Mouse (Mus musculus): Measurements from ENCODE around the gene Azin2. TPM values are rescaled to one million over a fixed set of nuclear protein-coding genes. Genes with fewer than 3 reads are reported as not detected.

Azin2 gene
- polyA plus RNA-seq, 1 experiment from 2014 or later, result 7.4 TPM

DNA sequence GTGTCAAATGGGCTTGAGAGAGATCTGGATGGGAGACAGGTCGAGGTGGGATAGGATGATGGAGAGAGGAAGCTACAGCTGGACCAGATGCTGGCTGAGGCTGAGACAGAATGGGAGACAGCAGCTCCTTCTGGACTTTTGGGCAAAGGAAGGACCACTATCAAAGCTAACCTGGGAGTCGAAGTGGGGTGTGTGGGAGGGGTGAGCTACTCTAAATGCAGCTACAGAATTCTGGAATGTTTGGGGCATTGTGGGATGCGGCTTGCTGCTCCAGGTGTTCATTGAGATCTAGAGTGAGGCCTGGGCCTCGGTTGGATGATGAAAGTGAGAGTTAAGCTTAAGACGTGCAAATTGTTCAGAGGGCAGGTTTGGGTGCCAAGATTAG, 77.5 kb downstream of the Azin2 start:
- no peak overlapping the region for H3K9ac ChIP-seq

DNA sequence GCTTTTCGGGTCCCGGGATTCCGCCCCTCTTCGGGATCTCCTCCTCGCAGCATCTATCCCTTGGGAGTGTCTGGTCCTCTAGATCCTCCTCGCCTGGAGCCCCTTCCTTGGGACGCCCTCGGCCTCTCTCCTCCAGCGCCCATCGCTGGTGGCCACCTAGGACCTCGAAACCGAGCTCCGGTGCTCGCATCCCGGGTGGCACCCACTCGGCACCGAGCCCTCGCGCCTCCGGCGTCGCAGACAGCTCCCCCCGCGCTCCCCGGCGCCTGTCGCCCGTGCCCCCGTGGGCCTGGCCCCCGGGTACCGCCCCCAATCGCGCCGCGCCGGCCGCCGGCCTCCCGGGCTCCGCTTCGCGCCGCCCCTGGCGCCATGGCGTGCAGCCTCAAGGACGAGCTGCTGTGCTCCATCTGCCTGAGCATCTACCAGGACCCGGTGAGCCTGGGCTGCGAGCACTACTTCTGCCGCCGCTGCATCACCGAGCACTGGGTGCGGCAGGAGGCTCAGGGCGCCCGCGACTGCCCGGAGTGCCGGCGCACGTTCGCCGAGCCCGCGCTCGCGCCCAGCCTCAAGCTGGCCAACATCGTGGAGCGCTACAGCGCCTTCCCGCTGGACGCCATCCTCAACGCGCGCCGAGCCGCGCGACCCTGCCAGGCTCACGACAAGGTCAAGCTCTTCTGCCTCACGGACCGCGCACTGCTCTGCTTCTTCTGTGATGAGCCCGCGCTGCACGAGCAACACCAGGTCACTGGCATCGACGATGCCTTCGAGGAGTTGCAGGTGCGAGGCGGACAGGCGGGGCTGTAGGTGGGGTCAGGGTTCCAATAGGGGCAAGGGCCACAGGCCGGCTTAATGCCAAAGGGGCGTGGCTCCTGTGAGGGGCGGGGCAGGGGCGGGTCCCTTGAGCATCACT, 78.2 kb downstream of the Azin2 start:
- Histone ChIP-seq H3K36me3 (peaks cover 7% of the 10 kb centered on the region), H3K27me3 (replicated peaks) (peaks cover 8% of the 10 kb centered on the region; the same call in 1 of the 2 replicates), H3K9ac (peak overlapping the region; percentile 79), H3K4me2 (peak overlapping the region; percentile 98), H3K9me3 (replicated peaks) (peaks cover 5% of the 10 kb centered on the region), H3K27ac (ENCODE audit: poor library complexity, severe bottlenecking) (no peak overlapping the region; the same call in 1 of the 2 replicates), H3K4me1 (replicated peaks) (0 out of 2 replicates have a peak, but pooled peaks cover 12% of the 10 kb centered on the region), H3K4me3 (peak overlapping the region; percentile 65)
- peak; percentile 62 for ATAC-seq (ENCODE audit: insufficient number of reproducible peaks, low FRiP score)
- WGBS, result under 1% methylated on average over 94 of the region's 94 CpGs

More for the DNA sequence above, 77.5 kb downstream of the Azin2 start:
- peaks cover 10% of the 10 kb centered on the region for H3K36me3 ChIP-seq
- peaks cover 2% of the 10 kb centered on the region; the same call in 1 of the 2 replicates for H3K27me3 ChIP-seq (replicated peaks)
- no peak overlapping the region for H3K27ac ChIP-seq (ENCODE audit: poor library complexity, severe bottlenecking)
- 0 out of 2 replicates have a peak, but pooled peaks cover 7% of the 10 kb centered on the region for H3K4me1 ChIP-seq (replicated peaks)
- ATAC-seq (ENCODE audit: insufficient number of reproducible peaks, low FRiP score), result peak; percentile 46
- H3K9me3 ChIP-seq (replicated peaks), result peaks cover 5% of the 10 kb centered on the region
- H3K4me3 ChIP-seq, result peak overlapping the region; percentile 65
- peak overlapping the region; percentile 98 for H3K4me2 ChIP-seq
- WGBS, result 47% methylated on average over 5 of the region's 5 CpGs

DNA sequence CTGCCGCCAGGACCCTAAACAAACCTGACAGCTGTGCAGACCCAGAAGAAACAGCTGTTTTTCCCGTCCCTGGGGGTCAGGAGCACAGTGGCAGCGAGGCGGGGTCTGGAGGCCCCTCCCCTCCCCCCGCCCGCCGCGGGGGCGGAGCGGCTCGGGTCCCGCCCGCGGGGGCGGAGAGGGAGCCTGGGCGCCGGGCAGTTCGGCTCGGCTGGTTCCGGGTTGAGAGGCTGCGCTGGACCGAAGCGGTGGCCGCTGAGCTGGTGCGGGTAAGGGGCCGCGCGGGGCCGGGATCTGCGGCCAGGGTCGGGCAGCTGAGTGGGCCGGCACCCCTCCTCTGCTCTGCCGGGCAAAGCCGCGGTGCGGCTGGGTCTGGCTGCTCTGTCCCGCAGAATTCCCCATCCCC, 78.9 kb downstream of the Azin2 start, which contains the start of gene Trim62:
Trim62 (plus strand) TSS at position 202 of the 403 bp plus-strand sequence.
- Histone ChIP-seq H3K36me3 (peaks cover 4% of the 10 kb centered on the region), H3K4me3 (peak within 1 kb of the TSS; percentile 65), H3K27me3 (replicated peaks) (peaks cover 10% of the 10 kb centered on the region), H3K9ac (peak within 1 kb of the TSS; percentile 79), H3K9me3 (replicated peaks) (peaks cover 5% of the 10 kb centered on the region), H3K4me2 (peak within 1 kb of the TSS; percentile 98), H3K27ac (ENCODE audit: poor library complexity, severe bottlenecking) (no peak within 1 kb of the TSS; the same call in 1 of the 2 replicates), H3K4me1 (replicated peaks) (0 out of 2 replicates have a peak, but pooled peaks cover 12% of the 10 kb centered on the region)
- ATAC-seq (ENCODE audit: insufficient number of reproducible peaks, low FRiP score), result peak; percentile 71
- WGBS, result 1% methylated on average over 33 of the region's 37 CpGs

Other genes starting within 250 kb of the Azin2 start
- gene A3galt2, start 207.1 kb downstream of the Azin2 start, polyA plus RNA-seq (2016; fragmentation: Nextera tagmentation; extraction: Ambion mirVana), result 0.09 TPM in 2 replicates
- 21.3 and 21.8 TPM in 2 replicates for gene Zfp362, start 156.4 kb downstream of the Azin2 start, polyA plus RNA-seq (2016; fragmentation: Nextera tagmentation; extraction: Ambion mirVana)
- 5.0 and 6.1 TPM in 2 replicates for gene Trim62, start 78.9 kb downstream of the Azin2 start, polyA plus RNA-seq (2016; fragmentation: Nextera tagmentation; extraction: Ambion mirVana)
- 164 and 167 TPM in 2 replicates for gene Ak2, start 29.5 kb upstream of the Azin2 start, polyA plus RNA-seq (2016; fragmentation: Nextera tagmentation; extraction: Ambion mirVana)
- 8.1 and 8.2 TPM in 2 replicates for gene Rnf19b, start 95.8 kb upstream of the Azin2 start, polyA plus RNA-seq (2016; fragmentation: Nextera tagmentation; extraction: Ambion mirVana)
- gene Tmem54, start 143.1 kb upstream of the Azin2 start, polyA plus RNA-seq (2016; fragmentation: Nextera tagmentation; extraction: Ambion mirVana), result 0.24 and 0.34 TPM in 2 replicates
- gene Hpca, start 159.6 kb upstream of the Azin2 start, polyA plus RNA-seq (2016; fragmentation: Nextera tagmentation; extraction: Ambion mirVana), result 0.27 and 0.50 TPM in 2 replicates
- 6.9 and 7.8 TPM in 2 replicates for gene Fndc5, start 174.6 kb upstream of the Azin2 start, polyA plus RNA-seq (2016; fragmentation: Nextera tagmentation; extraction: Ambion mirVana)
- gene S100pbp, start 227.3 kb upstream of the Azin2 start, polyA plus RNA-seq (2016; fragmentation: Nextera tagmentation; extraction: Ambion mirVana), result 21.3 and 22.6 TPM in 2 replicates
- 49.3 and 55.8 TPM in 2 replicates for gene Yars, start 227.3 kb upstream of the Azin2 start, polyA plus RNA-seq (2016; fragmentation: Nextera tagmentation; extraction: Ambion mirVana)

All from heart, embryonic 12.5 days (tissue).